Mouse (Mus musculus) limb, embryonic 10.5 days (tissue): ENCODE data around the gene Prx. TPM values are rescaled to one million over a fixed set of nuclear protein-coding genes. Genes with fewer than 3 reads are reported as not detected.

Experiments
- DNase-seq: peaks from one replicate; pipeline ENCODE4 v3.0.0-alpha.2; 2017; ENCODE audit warnings: low spot score
- H3K27ac ChIP-seq: fragments of 300-500 bp; sonication (generic); 2 replicates; pipeline ENCODE4 v1.5.1; 2016; ENCODE audit warnings: mild to moderate bottlenecking
- H3K27me3 ChIP-seq: fragments of 300-500 bp; sonication (generic); 2 replicates; pipeline ENCODE4 v1.6.1; 2016; ENCODE audit warnings: low read depth, mild to moderate bottlenecking; ENCODE audit not compliant: poor library complexity, severe bottlenecking
- H3K36me3 ChIP-seq: fragments of 300-500 bp; sonication (generic); 2 replicates; pipeline ENCODE4 v1.6.1; 2016; ENCODE audit warnings: mild to moderate bottlenecking, moderate library complexity
- H3K4me1 ChIP-seq: fragments of 300-500 bp; sonication (generic); 2 replicates; pipeline ENCODE4 v1.6.1; 2016
- H3K4me3 ChIP-seq: fragments of 300-500 bp; sonication (generic); 2 replicates; pipeline ENCODE4 v1.5.1; 2016; ENCODE audit warnings: mild to moderate bottlenecking, moderate library complexity
- H3K9me3 ChIP-seq: fragments of 300-500 bp; sonication (generic); replicated peaks from 2 replicates; pipeline ENCODE4 v1.6.1; 2016; ENCODE audit warnings: mild to moderate bottlenecking
- whole genome bisulfite sequencing: fragments of 180-500 bp; shearing (Covaris S2); methylation state at CpG from one replicate; pipeline ENCODE4 v1.1.7; 2016; 5-methylcytosine and 5-hydroxymethylcytosine counted together
- polyA plus RNA-seq: library from polyadenylated mRNA; unstranded; fragments of >200 nt; fragmentation: Nextera tagmentation; extraction: Ambion mirVana; gene quantifications from 2 replicates; pipeline ENCODE4 v1.2.1, GENCODE M21; 2016

Prx gene
- polyA plus RNA-seq, 1 experiment from 2014 or later = 4.3 TPM

GRCm38 (mm10) chr7:27552931-27553513 lies 53.9 kb downstream of the Prx start, which contains the start of the genes Pld3 and 2310022A10Rik:
Gene Pld3, minus strand, starts transcription at chr7:27553218.
Gene 2310022A10Rik, plus strand, starts transcription at chr7:27553233.
- Histone ChIP-seq H3K9me3 (no peaks in the 10 kb centered on the region), H3K4me3 (peak within 1 kb of the TSS; percentile 85), H3K27ac (peak within 1 kb of the TSS; percentile 86), H3K27me3 (no peaks in the 10 kb centered on the region), H3K4me1 (peaks cover 14% of the 10 kb centered on the region), H3K36me3 (peaks cover 16% of the 10 kb centered on the region)
- under 1% methylated on average over 41 of the region's 41 CpGs for WGBS
- DNase-seq = peak; percentile 98

DNA sequence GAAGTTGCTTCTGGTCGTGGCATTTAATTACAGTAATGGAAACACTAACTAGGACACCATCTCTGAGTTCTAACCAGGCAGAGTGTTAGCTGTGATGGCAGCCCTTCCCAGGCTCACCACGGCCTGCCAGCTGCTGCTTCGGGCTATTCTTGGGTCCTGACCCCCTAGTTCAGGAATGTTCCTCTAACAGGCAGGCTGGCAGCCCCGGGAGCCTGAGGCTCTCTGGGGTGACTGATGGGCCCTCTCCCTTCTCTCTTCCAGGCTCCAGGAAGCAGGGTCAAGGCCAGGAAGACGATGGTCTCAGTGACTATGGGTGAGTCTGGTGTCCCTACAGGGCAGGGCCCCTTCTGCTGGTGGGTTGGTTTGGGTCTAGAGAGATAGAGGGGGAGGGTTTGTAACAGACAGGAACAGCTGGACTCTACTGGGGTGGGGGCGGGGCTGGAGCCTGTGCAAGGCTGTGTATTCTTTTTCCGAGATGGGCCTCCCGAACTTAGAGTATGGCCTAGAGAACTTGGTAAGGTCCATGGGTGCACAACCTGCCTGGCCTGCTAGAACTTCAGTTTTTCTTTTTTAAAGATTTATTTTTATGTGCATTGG lies 61.3 kb downstream of the Prx start:
- H3K9me3 ChIP-seq = no peaks in the 10 kb centered on the region

DNA sequence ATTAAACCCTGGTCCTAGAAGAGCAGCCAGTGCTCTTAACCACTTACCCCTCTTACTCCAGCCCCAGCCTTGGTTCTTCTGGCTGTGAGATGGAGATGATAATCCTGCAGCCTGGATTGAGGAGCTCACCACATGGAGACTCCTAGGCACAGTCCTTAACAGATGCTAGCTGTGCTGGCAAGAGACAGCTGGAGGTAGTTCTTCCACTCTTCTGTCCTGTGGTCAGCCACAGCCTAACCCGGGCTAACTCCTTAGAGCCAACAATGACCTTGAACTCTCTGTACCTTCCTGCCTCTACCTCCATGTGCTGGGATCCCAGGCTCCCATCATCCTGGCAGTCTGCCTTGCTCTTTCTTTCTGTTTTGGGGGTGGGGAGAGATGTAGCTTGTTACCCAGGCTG lies 61.9 kb downstream of the Prx start:
- no peak for DNase-seq
- H3K36me3 ChIP-seq = peaks cover 84% of the 10 kb centered on the region
- no peak overlapping the region; the same call in 1 of the 2 replicates for H3K27ac ChIP-seq
- H3K27me3 ChIP-seq = no peaks in the 10 kb centered on the region
- H3K9me3 ChIP-seq = no peaks in the 10 kb centered on the region
- WGBS = 82% methylated on average over 1 of the region's 1 CpGs
- H3K4me3 ChIP-seq = no peak overlapping the region
- H3K4me1 ChIP-seq = 0 out of 2 replicates have a peak, but pooled peaks cover 3% of the 10 kb centered on the region

More for the DNA sequence above, 61.3 kb downstream of the Prx start:
- DNase-seq = no peak
- 0 out of 2 replicates have a peak, but pooled peaks cover 3% of the 10 kb centered on the region for H3K4me1 ChIP-seq
- H3K4me3 ChIP-seq = no peak overlapping the region
- 81% methylated on average over 8 of the region's 8 CpGs for WGBS
- peaks cover 84% of the 10 kb centered on the region for H3K36me3 ChIP-seq
- no peak overlapping the region; the same call in 1 of the 2 replicates for H3K27ac ChIP-seq
- no peaks in the 10 kb centered on the region for H3K27me3 ChIP-seq

Other genes starting within 250 kb of the Prx start
- 7.9 and 10.4 TPM in 2 replicates for gene Numbl, start 240.9 kb upstream of the Prx start, polyA plus RNA-seq
- gene Ltbp4, start 161.6 kb upstream of the Prx start, polyA plus RNA-seq = 6.7 and 10.6 TPM in 2 replicates
- gene Shkbp1, start 143.3 kb upstream of the Prx start, polyA plus RNA-seq = 46.1 and 61.2 TPM in 2 replicates
- gene Gm20479, start 141.9 kb upstream of the Prx start, polyA plus RNA-seq = not detected in 2 replicates
- gene Sptbn4, start 51.6 kb upstream of the Prx start, polyA plus RNA-seq = 0.15 and 0.19 TPM in 2 replicates
- gene Blvrb, start 51.3 kb upstream of the Prx start, polyA plus RNA-seq = 33.3 and 34.9 TPM in 2 replicates
- gene Sertad3, start 25.6 kb upstream of the Prx start, polyA plus RNA-seq = 20.1 and 29.7 TPM in 2 replicates
- 25.0 and 29.8 TPM in 2 replicates for gene Sertad1, start 12.4 kb upstream of the Prx start, polyA plus RNA-seq
- gene Hipk4, start 23.9 kb downstream of the Prx start, polyA plus RNA-seq = 0.54 and 0.79 TPM in 2 replicates
- 31.6 and 49.5 TPM in 2 replicates for gene Pld3, start 53.9 kb downstream of the Prx start, polyA plus RNA-seq
- gene 2310022A10Rik, start 53.9 kb downstream of the Prx start, polyA plus RNA-seq = 40.8 and 41.2 TPM in 2 replicates
- gene Akt2, start 92.2 kb downstream of the Prx start, polyA plus RNA-seq = 91.3 and 95.0 TPM in 2 replicates
- 0.23 TPM in 1 of 2 replicates, not detected in the other for gene Ttc9b, start 154.6 kb downstream of the Prx start, polyA plus RNA-seq
- 9.2 and 12.3 TPM in 2 replicates for gene Map3k10, start 175.3 kb downstream of the Prx start, polyA plus RNA-seq
- gene Zfp607b, start 190.0 kb downstream of the Prx start, polyA plus RNA-seq = 2.5 and 3.3 TPM in 2 replicates
- 38.2 and 49.5 TPM in 2 replicates for gene Zfp60, start 232.1 kb downstream of the Prx start, polyA plus RNA-seq